Mouse (Mus musculus): ENCODE results near the gene Prmt8. TPM values are rescaled to one million over a fixed set of nuclear protein-coding genes. Genes with fewer than 3 reads are reported as not detected.

The Prmt8 gene
- polyA plus RNA-seq (2015; fragmentation: Nextera tagmentation; extraction: Ambion mirVana): 28.3 and 30.7 TPM in 2 replicates

DNA sequence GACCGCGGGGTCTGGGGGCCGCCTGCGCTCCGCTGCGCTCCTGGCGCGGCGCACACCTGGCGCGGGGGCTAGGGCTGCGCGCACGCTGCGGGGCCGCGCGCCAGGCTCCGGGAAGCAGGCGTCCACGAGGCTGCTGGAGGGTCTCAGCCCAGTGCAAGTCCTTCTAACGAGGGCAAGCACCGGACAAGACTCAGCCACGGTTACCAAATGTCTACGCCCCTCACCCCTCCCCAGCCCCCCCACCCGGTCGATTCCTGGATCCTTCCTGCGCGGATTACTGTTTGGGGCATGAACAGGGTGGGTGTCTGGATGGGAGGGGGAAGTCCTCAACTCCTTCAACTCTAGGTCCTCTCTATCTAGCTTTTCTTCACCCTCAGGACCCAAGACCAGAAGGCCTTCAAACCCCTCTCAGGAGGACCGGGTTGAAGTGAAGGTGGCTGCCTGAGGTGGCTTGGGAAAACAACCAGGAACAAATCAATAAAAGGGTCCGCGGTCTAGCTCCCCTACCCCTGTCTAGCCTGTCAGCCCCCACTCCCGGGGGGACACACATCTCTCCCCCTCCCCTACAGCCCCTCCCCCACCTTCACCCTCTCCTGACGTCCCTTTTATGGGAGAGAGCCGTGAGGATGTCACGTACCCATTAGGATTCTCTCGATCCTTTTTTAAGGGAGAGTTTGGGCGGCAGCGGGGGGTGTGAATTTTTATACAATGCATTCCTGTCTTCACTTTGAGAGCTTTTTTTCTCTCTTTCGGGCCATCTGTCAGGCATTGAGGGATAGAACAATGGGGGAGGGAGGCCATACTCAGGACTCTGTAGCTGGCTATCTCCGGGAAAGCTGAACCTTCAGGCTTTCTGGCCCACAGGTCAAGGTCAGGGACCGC, at the start of gene Prmt8:
TSS of gene Prmt8 (minus strand) at position 198 of the 882 bp plus-strand sequence.
- Histone ChIP-seq H3K27me3 (replicated peaks) (no peaks in the 10 kb centered on the region), H3K9ac (peak within 1 kb of the TSS; percentile 38)
- WGBS: 2% methylated on average over 39 of the region's 42 CpGs

DNA sequence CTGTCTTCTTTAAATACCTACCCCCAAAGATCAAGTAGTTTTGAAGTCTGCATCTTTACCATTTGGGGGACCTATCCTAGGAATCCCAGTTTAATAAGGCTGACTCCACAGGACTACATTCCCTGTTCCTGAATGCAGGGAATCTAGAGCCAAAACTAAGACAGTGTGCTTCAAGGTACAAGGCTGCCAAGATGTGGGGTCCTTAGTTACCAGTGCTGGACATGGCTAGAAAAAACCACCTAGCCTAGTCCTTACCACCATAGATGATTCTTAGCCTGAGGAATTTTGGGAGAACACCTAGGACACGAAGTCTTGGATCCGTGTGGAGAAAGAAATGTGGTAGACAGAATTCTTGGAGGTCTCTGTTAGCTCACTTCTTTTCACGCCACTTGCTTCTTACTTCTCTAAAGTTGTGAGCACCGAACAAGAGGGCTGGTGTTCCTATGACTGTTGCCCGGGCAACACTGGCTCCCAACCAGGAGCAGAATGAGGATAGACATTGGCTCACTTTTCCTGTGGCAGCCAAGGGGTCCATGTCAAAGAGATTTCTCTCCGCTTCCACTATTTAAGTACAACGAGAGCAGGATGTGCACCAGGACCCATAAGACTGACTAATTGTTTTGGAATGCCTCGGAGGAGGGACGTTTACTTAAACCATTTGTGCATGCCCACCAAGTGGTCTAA, 33.9 kb upstream of the Prmt8 start:
- no peak overlapping the region for H3K9ac ChIP-seq
- no peak for ATAC-seq (replicated peaks)
- H3K27me3 ChIP-seq (replicated peaks): no peaks in the 10 kb centered on the region
- no peaks in the 10 kb centered on the region for H3K4me1 ChIP-seq
- 45% methylated on average over 9 of the region's 9 CpGs for WGBS
- no peak overlapping the region for H3K27ac ChIP-seq
- no peaks in the 10 kb centered on the region for H3K9me3 ChIP-seq
- H3K36me3 ChIP-seq (replicated peaks): no peaks in the 10 kb centered on the region
- no peak overlapping the region for H3K4me3 ChIP-seq
- H3K4me2 ChIP-seq: no peak overlapping the region

More for the DNA sequence above, at the start of gene Prmt8:
- Histone ChIP-seq H3K27ac (peak within 1 kb of the TSS; percentile 67), H3K4me2 (peak within 1 kb of the TSS; percentile 73), H3K4me1 (peaks cover 48% of the 10 kb centered on the region), H3K9me3 (no peaks in the 10 kb centered on the region), H3K4me3 (peak within 1 kb of the TSS; percentile 56), H3K36me3 (replicated peaks) (no peaks in the 10 kb centered on the region)
- peak; percentile 69 for ATAC-seq (replicated peaks)

DNA sequence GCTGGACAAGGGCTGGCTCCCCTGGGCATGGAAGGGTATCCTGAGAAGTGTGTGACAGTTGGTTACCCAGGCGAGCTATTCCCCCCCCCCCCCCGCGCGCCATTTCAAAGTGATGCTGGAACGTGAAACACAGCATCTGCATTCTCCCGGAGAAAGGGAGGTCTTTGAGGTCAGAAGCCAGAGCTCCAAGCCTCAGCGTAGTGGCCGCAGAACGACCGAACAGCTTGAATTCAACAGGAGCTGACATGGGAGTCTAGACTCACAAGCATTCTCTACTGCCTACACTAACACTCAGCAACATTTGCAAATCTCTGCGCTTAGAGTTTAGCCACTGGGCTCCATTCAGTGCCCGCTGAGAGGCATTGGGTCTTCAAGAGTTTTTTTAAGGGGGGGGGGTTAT, 32.9 kb upstream of the Prmt8 start:
- Histone ChIP-seq H3K27ac (no peak overlapping the region), H3K4me1 (no peaks in the 10 kb centered on the region), H3K36me3 (replicated peaks) (no peaks in the 10 kb centered on the region), H3K27me3 (replicated peaks) (no peaks in the 10 kb centered on the region), H3K4me3 (no peak overlapping the region), H3K9ac (no peak overlapping the region), H3K4me2 (no peak overlapping the region), H3K9me3 (no peaks in the 10 kb centered on the region)
- ATAC-seq (replicated peaks): no peak
- 79% methylated on average over 12 of the region's 12 CpGs for WGBS

DNA sequence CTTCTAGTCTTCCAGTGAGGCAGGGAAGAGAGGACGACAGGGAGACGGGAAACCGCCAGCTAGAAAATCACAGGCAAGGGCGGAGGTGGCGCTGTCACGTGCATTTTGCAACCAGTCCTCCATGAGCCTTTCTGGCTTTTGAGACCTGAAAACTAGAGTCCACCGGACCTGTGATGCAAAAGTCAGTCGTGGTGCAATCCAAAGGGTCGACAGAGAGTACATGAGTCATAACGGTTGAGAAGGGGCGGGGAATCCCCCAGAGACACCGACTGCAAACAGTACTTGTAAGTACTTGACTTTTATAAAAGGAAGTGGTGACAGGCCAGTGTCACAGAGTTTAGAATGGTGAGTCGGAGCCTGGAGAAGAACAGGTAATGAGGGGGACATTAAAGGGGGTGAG, 20.8 kb upstream of the Prmt8 start:
- Histone ChIP-seq H3K36me3 (replicated peaks) (no peaks in the 10 kb centered on the region), H3K4me2 (no peak overlapping the region), H3K27me3 (replicated peaks) (no peaks in the 10 kb centered on the region), H3K9ac (no peak overlapping the region), H3K4me1 (no peaks in the 10 kb centered on the region), H3K4me3 (no peak overlapping the region), H3K9me3 (no peaks in the 10 kb centered on the region), H3K27ac (no peak overlapping the region)
- no peak for ATAC-seq (replicated peaks)
- 80% methylated on average over 13 of the region's 13 CpGs for WGBS

DNA sequence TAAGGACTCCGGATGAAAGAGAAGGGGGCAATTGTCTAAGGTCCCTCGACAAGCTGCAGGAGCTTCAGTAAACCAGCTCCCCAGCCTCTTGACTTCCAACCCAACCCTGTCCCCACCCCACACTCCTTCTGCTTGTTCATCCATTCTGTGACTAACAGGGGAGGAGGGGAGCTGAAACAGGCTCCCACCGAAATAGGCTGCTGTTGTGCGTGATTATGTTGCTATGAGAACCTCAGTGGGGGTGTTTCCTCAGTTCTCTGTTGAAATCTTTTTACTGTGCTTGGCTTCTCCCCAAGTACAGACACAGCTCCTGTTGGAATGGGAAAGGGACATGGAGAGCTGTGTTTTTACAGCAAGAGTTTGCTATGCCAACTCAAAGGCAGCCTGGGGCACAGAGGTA, 1.5 kb upstream of the Prmt8 start:
- H3K9ac ChIP-seq: no peak overlapping the region
- H3K4me3 ChIP-seq: no peak overlapping the region
- no peak for ATAC-seq (replicated peaks)
- peaks cover 44% of the 10 kb centered on the region for H3K4me1 ChIP-seq
- no peaks in the 10 kb centered on the region for H3K9me3 ChIP-seq
- H3K27ac ChIP-seq: no peak overlapping the region
- peak overlapping the region; percentile 73 for H3K4me2 ChIP-seq
- H3K36me3 ChIP-seq (replicated peaks): no peaks in the 10 kb centered on the region
- WGBS: 39% methylated on average over 4 of the region's 4 CpGs
- H3K27me3 ChIP-seq (replicated peaks): no peaks in the 10 kb centered on the region

DNA sequence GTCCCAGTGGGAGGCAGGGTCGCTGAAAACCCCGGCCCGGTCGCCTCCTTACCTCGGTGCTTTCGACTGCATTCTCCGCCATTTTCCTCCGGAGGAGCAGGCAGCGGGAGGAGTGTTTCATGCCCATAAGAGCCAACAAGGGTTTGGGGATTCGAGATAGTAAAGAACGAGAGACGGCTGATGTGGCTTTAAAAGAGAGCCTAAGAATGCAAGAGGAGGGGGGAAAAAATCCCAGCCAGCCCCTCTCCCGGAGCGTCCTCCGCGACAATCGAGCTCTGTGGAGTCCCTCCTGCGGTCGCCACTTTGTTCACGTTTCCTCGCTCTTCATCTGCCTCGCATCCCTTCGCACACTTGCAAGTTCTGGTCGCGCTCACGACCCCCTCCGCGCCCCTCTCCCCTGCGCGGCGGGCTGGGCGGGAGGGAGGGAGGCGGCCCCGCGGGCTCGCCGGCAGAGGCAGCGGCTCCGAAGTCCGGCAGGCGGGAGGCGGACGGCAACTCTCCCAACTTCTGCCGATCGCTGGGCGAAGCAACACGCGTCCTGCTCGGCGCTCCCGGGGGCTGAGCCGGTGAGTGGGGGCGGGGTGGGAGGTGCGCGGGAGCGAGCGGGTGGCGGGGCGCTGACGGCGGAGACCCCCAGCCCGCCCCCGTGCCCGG, 524 bp downstream of the Prmt8 start:
- H3K9ac ChIP-seq: peak overlapping the region; percentile 38
- H3K36me3 ChIP-seq (replicated peaks): no peaks in the 10 kb centered on the region
- peak overlapping the region; percentile 73 for H3K4me2 ChIP-seq
- peak overlapping the region; percentile 56 for H3K4me3 ChIP-seq
- no peaks in the 10 kb centered on the region for H3K9me3 ChIP-seq
- no peaks in the 10 kb centered on the region for H3K27me3 ChIP-seq (replicated peaks)
- H3K27ac ChIP-seq: peak overlapping the region; percentile 67
- peak; percentile 17 for ATAC-seq (replicated peaks)
- H3K4me1 ChIP-seq: peaks cover 48% of the 10 kb centered on the region
- under 1% methylated on average over 49 of the region's 64 CpGs for WGBS

DNA sequence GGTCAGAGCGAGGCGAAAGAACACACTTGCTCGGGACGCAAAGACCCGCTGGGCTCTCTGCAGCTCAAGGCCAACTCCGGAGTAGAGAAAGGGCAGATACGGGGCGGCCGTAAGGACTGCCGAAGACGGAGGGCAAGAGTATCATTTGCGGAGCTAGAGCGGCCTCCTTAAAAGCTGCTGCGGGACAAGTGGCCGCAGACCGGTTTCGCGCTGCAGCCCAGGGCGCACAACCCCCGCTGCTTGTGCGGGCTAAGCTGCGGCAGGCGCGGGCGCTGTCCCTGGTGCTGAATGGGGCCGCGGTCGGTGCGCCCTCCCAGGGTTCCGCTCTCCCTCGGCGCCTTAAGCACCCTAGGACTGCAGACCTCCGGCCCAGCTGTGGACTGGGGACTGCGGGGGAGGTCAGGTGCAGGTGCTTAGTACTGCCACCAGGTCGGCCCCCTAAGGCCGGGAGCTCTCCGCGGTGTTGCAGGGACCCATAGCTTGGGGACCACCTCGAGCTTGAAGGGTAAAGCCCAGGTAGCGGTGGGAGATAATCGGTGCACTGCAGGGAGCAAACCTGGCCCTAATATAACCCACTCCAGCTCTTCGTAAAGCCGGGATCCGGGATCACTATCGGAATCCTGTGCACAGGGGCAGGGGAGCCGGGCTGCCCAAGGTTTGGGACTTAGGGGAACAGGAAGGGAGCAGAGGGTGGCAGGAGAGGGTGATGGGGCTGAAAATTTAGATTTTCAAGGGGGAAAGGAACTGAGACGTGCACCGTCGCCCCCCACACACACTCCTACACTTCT, 1.4 kb downstream of the Prmt8 start:
- Histone ChIP-seq H3K4me2 (peak overlapping the region; percentile 73), H3K4me3 (peak overlapping the region; percentile 56), H3K9ac (peak overlapping the region; percentile 38), H3K27me3 (replicated peaks) (no peaks in the 10 kb centered on the region), H3K9me3 (no peaks in the 10 kb centered on the region), H3K4me1 (peaks cover 48% of the 10 kb centered on the region), H3K36me3 (replicated peaks) (no peaks in the 10 kb centered on the region), H3K27ac (peak overlapping the region; percentile 67)
- WGBS: under 1% methylated on average over 49 of the region's 49 CpGs
- peak; percentile 48 for ATAC-seq (replicated peaks)

DNA sequence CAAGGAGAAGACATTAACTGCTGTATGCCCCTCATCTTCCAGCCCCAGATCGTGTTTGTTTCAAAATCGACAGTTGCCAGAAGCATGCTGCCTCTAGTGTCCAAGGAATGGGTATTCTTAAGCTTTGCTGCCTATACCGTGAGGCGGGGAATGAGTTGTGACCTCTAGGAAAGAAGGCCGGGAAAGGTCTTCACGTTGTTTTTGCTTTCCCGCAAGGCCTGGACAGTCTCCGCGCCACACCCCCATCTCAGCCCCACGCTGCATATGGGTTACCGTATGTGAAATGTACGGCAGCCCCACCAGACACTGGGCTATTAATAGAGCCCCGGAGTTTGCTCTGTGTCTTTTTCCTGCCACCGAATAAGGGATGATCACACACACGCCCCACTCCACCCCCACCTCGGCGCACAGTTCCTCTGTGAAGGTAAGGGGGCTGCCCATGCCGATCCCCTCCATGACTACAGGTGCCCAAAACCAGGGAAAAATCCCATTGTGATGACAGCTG, 2.0 kb downstream of the Prmt8 start:
- Histone ChIP-seq H3K36me3 (replicated peaks) (no peaks in the 10 kb centered on the region), H3K4me2 (peak overlapping the region; percentile 73), H3K9ac (peak overlapping the region; percentile 38), H3K9me3 (no peaks in the 10 kb centered on the region), H3K4me3 (peak overlapping the region; percentile 56), H3K27me3 (replicated peaks) (no peaks in the 10 kb centered on the region), H3K27ac (peak overlapping the region; percentile 67), H3K4me1 (peaks cover 48% of the 10 kb centered on the region)
- peak; percentile 38 for ATAC-seq (replicated peaks)
- 1% methylated on average over 18 of the region's 18 CpGs for WGBS

DNA sequence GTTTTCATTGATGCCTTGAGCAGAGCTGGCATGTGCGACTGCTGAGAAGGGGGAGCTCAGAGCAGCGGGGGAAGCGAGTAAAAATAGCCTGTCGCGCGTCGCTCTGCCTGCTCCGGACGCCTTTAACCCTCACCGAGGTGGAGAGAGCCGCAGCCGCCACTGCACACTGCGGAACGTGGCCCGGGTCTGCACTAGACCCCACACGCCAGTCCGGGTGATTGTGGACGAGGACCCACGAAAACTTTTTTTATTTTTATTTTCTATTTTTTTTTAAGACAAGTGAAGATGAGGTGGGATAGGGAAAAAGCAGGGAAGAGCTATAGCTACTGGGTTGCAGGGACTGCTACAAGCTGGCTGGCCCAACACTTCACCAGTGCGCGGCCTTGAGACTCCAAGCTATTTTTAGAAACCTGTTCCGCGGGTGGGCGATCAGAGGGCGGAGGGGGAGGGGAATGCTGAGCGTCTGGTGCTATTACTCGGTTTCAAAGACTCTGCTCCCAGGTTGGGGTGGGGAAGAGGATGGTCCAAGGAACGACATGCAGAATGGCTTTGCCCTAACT, 2.6 kb downstream of the Prmt8 start:
- peak overlapping the region; percentile 67 for H3K27ac ChIP-seq
- under 1% methylated on average over 28 of the region's 28 CpGs for WGBS
- peak; percentile 35 for ATAC-seq (replicated peaks)
- H3K9me3 ChIP-seq: no peaks in the 10 kb centered on the region
- peaks cover 48% of the 10 kb centered on the region for H3K4me1 ChIP-seq
- peak overlapping the region; percentile 73 for H3K4me2 ChIP-seq
- H3K4me3 ChIP-seq: peak overlapping the region; percentile 56
- no peaks in the 10 kb centered on the region for H3K27me3 ChIP-seq (replicated peaks)
- H3K36me3 ChIP-seq (replicated peaks): no peaks in the 10 kb centered on the region
- H3K9ac ChIP-seq: peak overlapping the region; percentile 38

DNA sequence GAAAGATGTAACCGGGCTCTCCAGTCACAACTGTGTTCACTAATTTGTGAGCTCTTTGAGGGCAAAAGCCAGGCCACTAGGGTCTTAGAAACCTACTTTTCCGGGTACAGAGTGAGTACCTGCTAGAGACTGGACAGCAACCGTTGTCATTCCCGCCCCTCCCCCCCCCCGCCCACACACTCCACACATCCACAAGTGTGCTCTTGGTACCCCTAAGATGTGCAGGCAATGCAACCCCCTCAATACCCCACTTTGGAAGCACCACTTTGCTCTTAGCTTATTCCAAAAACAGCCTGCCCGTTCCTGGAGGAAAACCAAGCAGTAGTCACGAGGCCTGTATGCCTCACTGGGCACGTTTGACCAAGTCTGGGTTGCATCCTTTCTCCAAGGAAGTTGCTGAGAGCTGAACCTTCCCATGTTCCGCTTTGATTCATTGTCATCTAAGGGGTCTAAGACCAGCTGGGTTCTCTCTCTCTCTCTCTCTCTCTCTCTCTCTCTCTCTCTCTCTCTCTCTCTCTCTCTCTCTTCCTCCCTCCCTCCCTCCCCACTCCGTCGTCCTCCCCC, 3.1 kb downstream of the Prmt8 start:
- peaks cover 47% of the 10 kb centered on the region for H3K4me1 ChIP-seq
- no peaks in the 10 kb centered on the region for H3K27me3 ChIP-seq (replicated peaks)
- peak overlapping the region; percentile 38; the same call in 1 of the 2 replicates for H3K9ac ChIP-seq
- ATAC-seq (replicated peaks): peak; percentile 30
- H3K4me2 ChIP-seq: peak overlapping the region; percentile 73
- WGBS: 11% methylated on average over 9 of the region's 11 CpGs
- H3K4me3 ChIP-seq: peak overlapping the region; percentile 56
- H3K36me3 ChIP-seq (replicated peaks): no peaks in the 10 kb centered on the region
- no peak overlapping the region for H3K27ac ChIP-seq
- no peaks in the 10 kb centered on the region for H3K9me3 ChIP-seq

DNA sequence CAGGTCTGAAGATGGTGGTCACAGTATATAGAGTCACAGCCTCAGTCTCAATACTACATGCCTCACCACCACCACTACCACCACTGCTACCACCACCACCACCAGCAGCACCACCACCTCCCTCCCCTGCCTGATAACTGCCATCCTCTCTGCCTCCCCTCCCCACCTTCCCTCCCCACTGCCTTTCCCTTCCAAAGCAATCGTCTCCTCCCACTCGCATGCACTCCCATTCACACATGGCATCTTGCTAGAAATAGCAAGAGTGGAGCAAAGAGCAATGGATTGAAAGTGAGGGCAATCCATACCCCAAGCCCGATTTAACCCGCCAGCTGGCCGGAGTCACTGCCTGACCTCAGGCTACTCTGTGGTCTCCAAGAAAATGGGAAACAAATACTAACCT, 3.7 kb downstream of the Prmt8 start:
- no peaks in the 10 kb centered on the region for H3K9me3 ChIP-seq
- H3K27ac ChIP-seq: no peak overlapping the region
- peak overlapping the region; percentile 73 for H3K4me2 ChIP-seq
- H3K4me1 ChIP-seq: peaks cover 41% of the 10 kb centered on the region
- ATAC-seq (replicated peaks): no peak
- H3K27me3 ChIP-seq (replicated peaks): no peaks in the 10 kb centered on the region
- no peak overlapping the region for H3K9ac ChIP-seq
- H3K36me3 ChIP-seq (replicated peaks): no peaks in the 10 kb centered on the region
- peak overlapping the region; percentile 56 for H3K4me3 ChIP-seq
- 49% methylated on average over 5 of the region's 5 CpGs for WGBS

Data from midbrain, embryonic 15.5 days (tissue).